Mouse (Mus musculus) E14TG2a.4 (cell line): Measurements from ENCODE around the gene Aldh2.

Source experiments
- H3K27me3 ChIP-seq: 2 replicates; pipeline ENCODE4 v1.6.1; 2014; ENCODE audit warnings: low read length, control low read depth; ENCODE audit not compliant: insufficient read depth
- H3K36me3 ChIP-seq: 2 replicates; pipeline ENCODE4 v1.6.1; 2014; ENCODE audit warnings: low read length, control low read depth; ENCODE audit not compliant: insufficient read depth
- H3K4me1 ChIP-seq: replicated peaks from 2 replicates; pipeline ENCODE4 v1.6.1; 2014; ENCODE audit warnings: low read depth, low read length, control low read depth
- H3K4me3 ChIP-seq: replicated peaks from 2 replicates; pipeline ENCODE4 v1.5.1; 2014; ENCODE audit warnings: mild to moderate bottlenecking, low read length
- H3K9me3 ChIP-seq: 2 replicates; pipeline ENCODE4 v1.6.1; 2014; ENCODE audit warnings: low read length, control low read depth
- CTCF ChIP-seq: conservative IDR thresholded peaks from 2 replicates; pipeline ENCODE4 v1.5.1; 2014; ENCODE audit warnings: low read length
- NANOG ChIP-seq: IDR thresholded peaks from 2 replicates; pipeline ENCODE4 v1.6.1; 2014; ENCODE audit warnings: borderline replicate concordance, low read length, mixed read lengths
- POU5F1 ChIP-seq: IDR thresholded peaks from 2 replicates; pipeline ENCODE4 v1.6.1; 2014; ENCODE audit warnings: low read length, borderline replicate concordance

Aldh2 gene

DNA sequence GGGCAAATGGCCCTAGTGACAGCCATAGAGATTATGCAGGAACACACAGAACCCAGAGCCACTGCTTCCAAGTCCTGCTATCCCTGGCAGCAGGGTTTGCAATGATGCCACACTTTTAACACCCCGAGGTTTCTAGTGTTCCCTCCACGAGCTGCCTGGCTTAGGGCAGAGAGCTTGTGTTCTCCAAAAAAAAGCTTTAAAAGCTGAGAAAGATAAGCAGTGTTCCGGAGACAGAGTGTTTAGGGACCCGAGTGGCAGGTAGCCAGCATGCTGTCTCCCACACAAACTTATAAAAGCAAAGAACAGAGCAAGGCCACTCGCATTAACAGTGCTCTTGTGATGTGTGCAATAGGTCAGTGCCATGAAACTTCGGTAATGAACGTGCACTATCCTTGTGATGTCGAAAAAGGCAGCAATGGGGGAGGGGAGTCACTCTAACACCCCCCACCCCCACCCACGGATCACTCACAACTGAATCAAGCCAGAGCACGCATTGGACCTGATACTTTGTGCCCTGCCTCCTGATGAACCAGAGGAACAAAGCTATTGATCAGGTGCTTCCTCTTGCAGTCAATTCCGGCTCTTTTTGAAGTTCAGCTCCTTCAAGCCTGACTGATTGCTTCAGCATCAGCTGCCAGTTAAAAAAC is 2.1 kb downstream of the Aldh2 start:
- no peak for TF ChIP-seq POU5F1
- TF ChIP-seq NANOG = no peak
- TF ChIP-seq CTCF = no peak
- Histone ChIP-seq H3K9me3 (no peaks in the 10 kb centered on the region), H3K4me1 (peaks cover 81% of the 10 kb centered on the region), H3K27me3 (no peaks in the 10 kb centered on the region), H3K36me3 (peaks cover 40% of the 10 kb centered on the region), H3K4me3 (peak overlapping the region; percentile 89)

DNA sequence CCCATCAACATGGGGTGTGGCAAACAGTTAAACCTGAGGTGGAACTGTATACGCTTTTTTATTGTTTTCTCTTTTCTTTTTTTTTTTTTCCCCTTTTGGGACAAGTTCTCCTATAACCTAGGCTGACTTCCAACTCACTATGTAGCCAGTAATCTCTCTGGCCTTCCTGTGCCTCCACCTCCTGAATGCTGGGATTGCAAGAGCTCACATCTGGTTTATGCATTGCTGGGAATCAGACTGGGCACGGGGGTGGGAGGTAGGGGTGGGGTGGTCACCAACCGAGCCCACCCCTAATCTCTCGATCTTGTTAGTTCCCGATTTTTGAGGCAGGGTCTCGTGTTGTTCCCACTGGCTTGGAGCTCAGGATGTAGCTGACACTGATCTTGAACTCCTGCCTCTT is 3.7 kb downstream of the Aldh2 start:
- H3K27me3 ChIP-seq = no peaks in the 10 kb centered on the region
- H3K36me3 ChIP-seq = peaks cover 40% of the 10 kb centered on the region
- H3K4me3 ChIP-seq = no peak overlapping the region
- H3K9me3 ChIP-seq = no peaks in the 10 kb centered on the region
- TF ChIP-seq CTCF (no peak), NANOG (no peak)
- H3K4me1 ChIP-seq = peaks cover 89% of the 10 kb centered on the region

DNA sequence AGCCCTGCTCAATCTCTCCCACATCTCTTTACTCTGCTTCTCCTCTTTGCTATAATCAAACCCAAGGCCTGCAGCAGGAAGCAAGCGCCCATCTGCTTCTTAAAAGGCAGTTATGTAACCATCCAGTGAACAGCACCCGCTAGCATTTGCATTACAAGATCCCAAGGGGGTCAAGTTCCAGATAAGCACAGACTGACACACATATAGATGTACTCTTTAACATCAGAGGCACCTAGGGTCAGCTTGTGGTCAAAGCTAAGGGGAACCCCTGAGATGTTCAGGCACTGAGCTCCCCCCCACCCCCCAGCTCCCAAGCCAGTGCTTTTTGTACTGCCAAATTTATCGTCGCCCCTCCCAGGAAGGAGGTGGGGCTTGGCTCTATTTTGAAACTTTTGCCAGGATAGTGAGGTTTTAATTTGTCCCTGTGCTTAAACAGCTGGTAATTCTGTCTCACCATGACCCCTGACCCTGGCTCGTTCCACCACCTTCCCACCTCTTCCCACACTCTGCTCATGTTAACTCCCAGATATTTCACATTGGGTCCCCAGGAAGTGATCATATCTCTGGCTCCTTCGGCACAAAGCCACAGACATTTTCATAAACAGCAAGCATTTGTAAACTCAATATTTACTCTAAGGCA is 7.1 kb downstream of the Aldh2 start:
- H3K4me1 ChIP-seq = peaks cover 93% of the 10 kb centered on the region
- peaks cover 34% of the 10 kb centered on the region for H3K36me3 ChIP-seq
- no peaks in the 10 kb centered on the region for H3K9me3 ChIP-seq
- H3K4me3 ChIP-seq = peak overlapping the region; percentile 29
- TF ChIP-seq NANOG (peak; percentile 22; the same call in 1 of the 2 replicates), POU5F1 (no peak)
- no peaks in the 10 kb centered on the region for H3K27me3 ChIP-seq

DNA sequence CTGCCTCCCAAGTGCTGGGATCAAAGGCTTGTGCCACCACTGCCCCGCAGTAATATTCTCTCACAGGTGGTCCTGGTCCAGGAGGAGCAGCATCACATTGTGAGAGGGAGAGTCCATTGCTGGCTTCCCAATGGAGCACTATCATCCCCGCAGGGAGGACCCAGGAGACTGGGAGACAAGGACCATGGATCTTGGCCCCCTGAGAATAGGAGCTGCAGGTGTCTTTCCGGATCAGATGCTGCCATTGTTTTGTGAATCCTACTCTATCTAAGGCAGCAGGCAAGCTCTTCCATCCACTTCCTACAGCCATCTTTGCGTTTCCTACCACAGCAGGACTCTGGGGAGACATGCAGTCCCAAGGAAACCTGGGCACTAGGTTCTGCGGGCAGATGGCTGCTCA is 7.9 kb downstream of the Aldh2 start:
- H3K4me3 ChIP-seq = peak overlapping the region; percentile 20; the same call in 1 of the 2 replicates
- H3K9me3 ChIP-seq = no peaks in the 10 kb centered on the region
- H3K36me3 ChIP-seq = peaks cover 29% of the 10 kb centered on the region
- no peak for TF ChIP-seq POU5F1
- TF ChIP-seq NANOG = peak; percentile 17; the same call in 1 of the 2 replicates
- H3K27me3 ChIP-seq = no peaks in the 10 kb centered on the region
- H3K4me1 ChIP-seq = peaks cover 94% of the 10 kb centered on the region

DNA sequence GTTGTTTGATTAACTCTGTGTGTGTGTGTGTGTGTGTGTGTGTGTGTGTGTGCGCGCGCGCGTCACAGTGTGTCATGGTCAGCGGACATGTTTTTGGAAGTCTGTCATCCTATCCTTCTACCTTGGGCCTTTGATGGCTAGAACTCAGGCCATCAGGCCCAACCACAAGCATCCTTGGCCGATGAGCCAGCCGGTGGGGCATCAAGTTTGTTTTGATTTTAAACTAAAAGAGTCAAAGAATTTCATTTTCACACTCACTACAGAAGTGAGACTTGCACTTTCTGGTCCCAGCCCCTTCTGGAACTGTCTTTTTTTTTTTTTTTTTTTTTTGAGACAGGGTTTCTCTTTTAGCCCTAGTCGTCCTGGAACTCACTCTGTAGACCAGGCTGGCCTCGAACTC is 8.6 kb downstream of the Aldh2 start:
- H3K4me3 ChIP-seq = no peak overlapping the region
- no peaks in the 10 kb centered on the region for H3K9me3 ChIP-seq
- H3K27me3 ChIP-seq = no peaks in the 10 kb centered on the region
- peaks cover 29% of the 10 kb centered on the region for H3K36me3 ChIP-seq
- TF ChIP-seq POU5F1 = no peak
- no peak for TF ChIP-seq CTCF
- no peak for TF ChIP-seq NANOG
- H3K4me1 ChIP-seq = peaks cover 94% of the 10 kb centered on the region

DNA sequence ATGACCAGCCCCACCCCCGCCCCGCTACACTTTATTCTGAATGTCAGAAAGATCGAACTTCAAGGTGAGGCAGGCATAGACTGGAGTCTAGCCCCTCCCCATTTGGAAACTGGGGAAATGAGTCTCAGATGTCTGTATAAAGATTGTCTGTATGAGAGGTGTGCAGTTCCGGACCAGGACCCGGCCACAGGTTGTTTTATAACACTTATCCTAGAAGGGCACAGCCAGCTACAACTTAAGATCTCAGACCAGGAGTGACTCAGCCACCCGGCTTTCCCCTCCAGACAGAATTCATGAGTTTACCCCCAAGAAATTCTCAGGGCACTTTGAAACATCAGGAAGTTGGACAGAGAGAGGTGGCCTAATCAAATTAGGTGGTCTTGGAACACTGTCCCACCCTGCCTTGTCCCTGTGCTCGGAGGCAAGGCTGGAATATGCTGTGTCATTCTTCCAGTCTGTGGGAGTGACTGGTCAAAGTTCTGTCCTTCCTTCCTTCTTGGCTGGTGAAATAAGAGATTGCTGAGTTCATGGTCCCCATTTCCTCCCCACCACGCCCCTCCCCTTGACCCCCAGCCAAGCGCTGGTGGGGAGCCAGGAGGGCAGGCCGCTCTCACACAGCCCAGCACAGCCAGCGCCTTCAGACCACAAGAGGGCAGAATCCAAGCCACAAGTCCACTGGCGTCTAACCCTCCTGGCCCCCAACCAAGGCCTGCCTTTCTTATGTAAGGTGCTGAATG is 9.7 kb downstream of the Aldh2 start:
- H3K4me1 ChIP-seq = peaks cover 93% of the 10 kb centered on the region
- peaks cover 32% of the 10 kb centered on the region for H3K36me3 ChIP-seq
- peak overlapping the region; percentile 52 for H3K4me3 ChIP-seq
- H3K27me3 ChIP-seq = no peaks in the 10 kb centered on the region
- no peaks in the 10 kb centered on the region for H3K9me3 ChIP-seq
- TF ChIP-seq CTCF (peak; percentile 47), NANOG (no peak), POU5F1 (no peak)

DNA sequence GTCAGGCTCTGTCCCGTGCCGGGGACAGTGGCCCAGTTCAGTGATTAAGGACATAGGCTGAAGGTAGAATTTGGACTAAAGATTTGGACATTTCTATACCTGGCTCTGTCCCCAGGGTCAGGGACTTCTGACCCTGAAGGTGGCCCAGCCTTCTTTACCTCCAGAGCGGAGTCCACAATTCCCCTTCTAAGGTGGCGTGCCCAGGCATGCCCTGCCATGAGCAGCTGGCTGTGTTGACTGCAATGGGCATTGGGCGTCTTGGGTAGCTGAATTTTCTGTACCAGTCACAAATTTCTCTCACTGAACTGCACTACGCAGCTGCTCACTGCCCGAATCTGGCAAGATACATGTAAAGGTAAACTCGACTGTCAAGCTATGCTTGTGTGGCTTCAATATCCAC is 11.7 kb downstream of the Aldh2 start:
- TF ChIP-seq NANOG (no peak), POU5F1 (no peak), CTCF (no peak)
- Histone ChIP-seq H3K27me3 (no peaks in the 10 kb centered on the region), H3K9me3 (no peaks in the 10 kb centered on the region), H3K4me1 (peaks cover 91% of the 10 kb centered on the region), H3K4me3 (peak overlapping the region; percentile 60), H3K36me3 (peaks cover 40% of the 10 kb centered on the region)

DNA sequence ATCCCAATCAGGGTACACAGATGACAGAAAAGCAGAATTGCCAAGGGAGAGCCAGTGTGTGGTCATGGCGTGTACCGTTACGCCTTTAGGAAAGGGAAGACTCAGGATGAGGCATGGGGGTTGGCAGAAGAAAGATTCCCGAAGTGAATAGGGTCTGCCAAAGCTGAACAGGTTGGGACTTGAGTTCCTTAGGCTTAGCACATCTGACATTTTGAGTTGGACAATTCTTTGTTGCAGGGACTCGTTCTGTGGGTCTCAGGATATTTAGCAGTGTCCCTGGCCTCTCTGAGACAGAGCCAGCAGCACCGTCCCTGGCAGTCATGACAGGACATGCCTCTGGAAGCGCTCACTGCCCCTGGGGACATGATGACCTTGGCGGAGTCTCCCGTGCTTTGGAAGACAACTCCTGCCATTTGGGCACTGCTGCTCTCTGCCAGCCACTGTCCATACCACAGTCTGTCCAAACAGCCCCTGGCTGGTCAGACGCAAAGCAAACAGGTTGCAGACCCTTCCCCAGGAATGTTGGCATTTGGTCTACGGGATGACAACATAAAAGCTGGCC is 16.6 kb downstream of the Aldh2 start:
- TF ChIP-seq CTCF = no peak
- TF ChIP-seq NANOG = no peak
- TF ChIP-seq POU5F1 = no peak
- H3K4me1 ChIP-seq = peaks cover 83% of the 10 kb centered on the region
- peaks cover 89% of the 10 kb centered on the region for H3K36me3 ChIP-seq
- H3K9me3 ChIP-seq = no peaks in the 10 kb centered on the region
- no peak overlapping the region for H3K4me3 ChIP-seq
- no peaks in the 10 kb centered on the region for H3K27me3 ChIP-seq
